Mouse (Mus musculus) heart, adult 2 months (tissue): ENCODE results near the gene Unc79.

Experiments used
- CTCF ChIP-seq: fragments of 200-600 bp; IDR thresholded peaks from 2 replicates; pipeline ENCODE4 v1.8.1; 2022; ENCODE audit warnings: antibody characterized with exemption, mild to moderate bottlenecking, moderate library complexity
- EP300 ChIP-seq: fragments of 200-500 bp; IDR thresholded peaks from 2 replicates; pipeline ENCODE4 v1.6.1; 2011; ENCODE audit warnings: low read depth, low read length, control low read depth; ENCODE audit not compliant: insufficient read depth
- POLR2A ChIP-seq: fragments of 200-500 bp; IDR thresholded peaks from 2 replicates; pipeline ENCODE4 v1.6.1; 2011; ENCODE audit warnings: mild to moderate bottlenecking, low read depth, low read length, control low read depth; ENCODE audit not compliant: insufficient read depth

DNA sequence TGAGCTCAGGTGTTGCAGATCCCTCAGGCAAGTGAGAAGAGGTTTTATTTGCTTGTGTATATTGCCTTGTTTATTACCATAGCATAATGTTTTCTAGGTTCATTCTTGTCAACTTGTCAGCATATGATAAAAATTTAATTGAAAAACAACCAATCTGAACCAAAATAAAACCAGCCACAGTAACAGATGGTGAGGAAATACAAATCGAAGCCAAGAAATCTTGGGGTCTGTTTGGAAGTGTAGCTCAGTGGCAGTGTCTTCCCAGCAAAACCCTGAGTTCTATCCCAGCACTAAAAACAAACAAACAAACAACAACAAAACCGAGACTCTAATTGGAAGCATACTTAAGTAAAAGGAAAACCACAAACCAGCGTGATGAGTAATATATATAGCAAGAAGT is 131.4 kb downstream of the Unc79 start:
- TF ChIP-seq CTCF: no peak
- TF ChIP-seq POLR2A: no peak
- TF ChIP-seq EP300: no peak
